Comparison of ENCODE assay signal across 20 mouse cellular contexts in genomic region chr17:36922715-36923114, GRCm38 (mm10). TPM values are rescaled to one million over a fixed set of nuclear protein-coding genes. Genes with fewer than 3 reads are reported as not detected.
"Had no signal": no experiment of that assay in that cellular context is flagged by ENCODE, and none has a peak within 500 bp of the region (broad histone marks: within the 10 kb centered on the region; RNA-seq: fewer than 3 reads in every experiment).

No protein-coding gene starts in this region.

- H3K36me3 ChIP-seq: midbrain, embryonic 13.5 days; midbrain, embryonic 15.5 days; neural tube, embryonic 12.5 days had no signal

- H3K9ac ChIP-seq: lung, embryonic 14.5 days; midbrain, embryonic 13.5 days; midbrain, embryonic 15.5 days; neural tube, embryonic 12.5 days had no signal

- H3K4me3 ChIP-seq: megakaryocyte, embryonic 14.5 days; midbrain, embryonic 13.5 days; midbrain, embryonic 15.5 days; neural tube, embryonic 12.5 days had no signal

- H3K27ac ChIP-seq: macrophage; midbrain, embryonic 13.5 days; midbrain, embryonic 15.5 days; neural tube, embryonic 12.5 days had no signal

- H3K27me3 ChIP-seq: midbrain, embryonic 13.5 days; midbrain, embryonic 15.5 days; neural tube, embryonic 12.5 days had no signal

- H3K4me1 ChIP-seq: megakaryocyte, embryonic 14.5 days; midbrain, embryonic 13.5 days; midbrain, embryonic 15.5 days; neural tube, embryonic 12.5 days had no signal

- H3K9me3 ChIP-seq: megakaryocyte, embryonic 14.5 days; midbrain, embryonic 13.5 days; midbrain, embryonic 15.5 days; neural tube, embryonic 12.5 days had no signal

- H3K4me2 ChIP-seq: lung, embryonic 14.5 days; midbrain, embryonic 11.5 days; midbrain, embryonic 13.5 days; midbrain, embryonic 15.5 days; neural tube, embryonic 12.5 days had no signal

- DNase-seq: lung, adult 18-20 months; lung, embryonic 14.5 days; lung, postnatal 10 days; lung, postnatal 36 days; right cerebral cortex, postnatal 25 days; right cerebral cortex, postnatal 4 days; spleen, adult 18-20 months; thymus, adult 18-20 months; thymus, postnatal 14 days; thymus, postnatal 36 days had no signal

- ATAC-seq: midbrain, embryonic 13.5 days; midbrain, embryonic 15.5 days had no signal

RNA-seq across cellular contexts. Expression of gene Rnf39, which starts 20.0 kb away (rescaled TPM):
- polyA plus RNA-seq: macrophage had no signal

RNA-seq across cellular contexts. Expression of gene Trim31, which starts 24.8 kb away (rescaled TPM):
- polyA plus RNA-seq: lung, embryonic 16.5 days; macrophage; midbrain, embryonic 11.5 days; midbrain, embryonic 13.5 days; midbrain, embryonic 15.5 days; midbrain, postnatal 0 days; neural tube, embryonic 12.5 days; neural tube, embryonic 14.5 days had no signal

RNA-seq across cellular contexts. Expression of gene Trim40, which starts 32.8 kb away (rescaled TPM):
- polyA plus RNA-seq: lung, embryonic 14.5 days; lung, embryonic 16.5 days; macrophage; midbrain, embryonic 11.5 days; midbrain, embryonic 13.5 days; midbrain, embryonic 15.5 days; neural tube, embryonic 12.5 days; neural tube, embryonic 14.5 days; stomach, embryonic 14.5 days had no signal
